Comparison of ENCODE assay signal across 9 mouse cellular contexts in the genomic region with DNA sequence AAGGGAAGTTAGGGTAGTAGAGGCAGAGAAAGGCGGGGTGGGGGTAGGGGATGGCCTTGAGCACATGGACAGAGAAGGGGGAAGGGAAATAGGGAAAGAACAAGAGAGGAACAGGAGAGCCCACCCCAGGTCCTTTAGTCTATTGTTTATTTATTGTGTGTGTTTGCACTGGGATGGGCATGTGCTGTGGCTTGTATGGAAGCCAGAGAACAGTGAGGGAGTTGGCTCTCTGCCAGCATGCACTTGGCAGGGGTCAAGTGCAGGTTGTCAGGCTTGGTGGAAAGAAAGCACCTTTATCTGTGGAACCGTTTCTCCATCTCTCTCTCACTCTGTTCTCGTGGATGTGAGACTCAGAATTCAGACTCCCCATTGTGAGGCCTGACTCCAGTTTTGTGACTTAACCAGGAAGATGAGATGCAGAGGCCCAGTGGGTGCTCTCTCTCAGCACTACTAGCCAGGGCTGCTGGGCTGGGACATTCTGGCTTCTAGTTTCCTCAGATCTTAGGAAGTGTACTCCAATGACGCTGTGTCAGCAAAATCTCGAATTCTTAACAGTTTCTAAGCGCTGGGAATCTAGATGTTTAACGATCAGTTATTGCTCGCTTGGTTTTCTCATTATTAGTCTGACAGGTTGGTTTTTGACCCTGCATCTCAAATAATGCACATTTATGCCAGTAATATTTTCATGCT. TPM values are rescaled to one million over a fixed set of nuclear protein-coding genes. Genes with fewer than 3 reads are reported as not detected.
DNase-seq lines count a peak whose midpoint lies in the region; ATAC-seq and TF ChIP-seq lines count a peak whose summit lies in the region.
"Had no signal": no experiment of that assay in that cellular context is flagged by ENCODE, and none has a peak within 500 bp of the region (broad histone marks: within the 10 kb centered on the region; RNA-seq: fewer than 3 reads in every experiment).

No protein-coding gene starts in this region.

- 42% methylated on average over 8 of the region's 8 CpGs for WGBS in heart, embryonic 14.5 days
- WGBS in liver, embryonic 16.5 days (ENCODE audit: insufficient replicate concordance): 56% methylated on average over 8 of the region's 8 CpGs
- WGBS in stomach, embryonic 15.5 days: 46% methylated on average over 8 of the region's 8 CpGs

- no peak overlapping the region for H3K27ac ChIP-seq in ES-E14 (ENCODE audit: insufficient read depth, low read depth, low read length, poor library complexity, severe bottlenecking)
- 0 out of 4 replicates have a peak overlapping the region, but pooled peaks of 1 of the 2 experiments have one; percentile 9 for H3K27ac ChIP-seq in heart, embryonic 14.5 days (replicated peaks in 1 of 2; ENCODE audit: control insufficient read depth in 1 of 2, insufficient read depth in 1 of 2, low read depth in 2 of 2, low read length in 2 of 2)
- H3K27ac ChIP-seq in liver, embryonic 16.5 days (ENCODE audit: low read length): peak overlapping the region; percentile 23; the same call in 1 of the 2 replicates
- peak overlapping the region; percentile 62 for H3K27ac ChIP-seq in stomach, embryonic 15.5 days

- in situ Hi-C loops in ES-E14 (cut with MboI; ENCODE audit: low sequenced_read_pairs in 2 of 2, unreplicated experiment in 2 of 2): no loop called here

- intact Hi-C loops in heart, postnatal 25 days (cut with DNase I): no loop called here

- H3K36me3 ChIP-seq in ES-E14 (ENCODE audit: control insufficient read depth, insufficient read depth, low read length, poor library complexity, severe bottlenecking): no peaks in the 10 kb centered on the region; the same call in 1 of the 2 replicates
- no peaks in the 10 kb centered on the region for H3K36me3 ChIP-seq in heart, embryonic 14.5 days (ENCODE audit: control insufficient read depth, insufficient read depth, low read length)
- no peaks in the 10 kb centered on the region for H3K36me3 ChIP-seq in liver, embryonic 16.5 days (ENCODE audit: control insufficient read depth, insufficient read depth)
- no peaks in the 10 kb centered on the region for H3K36me3 ChIP-seq in stomach, embryonic 15.5 days

- H3K27me3 ChIP-seq in heart, embryonic 14.5 days (ENCODE audit: control insufficient read depth, insufficient read depth, low read length): no peaks in the 10 kb centered on the region
- no peaks in the 10 kb centered on the region for H3K27me3 ChIP-seq in liver, embryonic 16.5 days (ENCODE audit: control insufficient read depth, insufficient read depth, low read depth, low read length)
- no peaks in the 10 kb centered on the region for H3K27me3 ChIP-seq in stomach, embryonic 15.5 days (replicated peaks)
- H3K27me3 ChIP-seq: Patski had no signal

- H3K4me2 ChIP-seq in heart, embryonic 14.5 days (ENCODE audit: low read length): no peak overlapping the region
- no peak overlapping the region for H3K4me2 ChIP-seq in liver, embryonic 16.5 days (ENCODE audit: low read depth, low read length)
- H3K4me2 ChIP-seq in stomach, embryonic 15.5 days: no peak overlapping the region

- peak; percentile 28; the same call in 1 of the 2 replicates for ATAC-seq in heart, embryonic 14.5 days (ENCODE audit: insufficient number of reproducible peaks, insufficient read depth, low FRiP score, low read depth)
- ATAC-seq in liver, embryonic 16.5 days (ENCODE audit: low read depth): peak; percentile 67
- peak; percentile 71 for ATAC-seq in stomach, embryonic 15.5 days (ENCODE audit: insufficient read depth, low FRiP score, low read depth)
- ATAC-seq: Patski had no signal

- H3K9me3 ChIP-seq in ES-E14 (ENCODE audit: control insufficient read depth, insufficient read depth, low read depth, low read length): no peaks in the 10 kb centered on the region
- no peaks in the 10 kb centered on the region for H3K9me3 ChIP-seq in heart, embryonic 14.5 days (ENCODE audit: control insufficient read depth, low read length)
- no peaks in the 10 kb centered on the region for H3K9me3 ChIP-seq in liver, embryonic 16.5 days (replicated peaks; ENCODE audit: control insufficient read depth, low read length)
- no peaks in the 10 kb centered on the region for H3K9me3 ChIP-seq in stomach, embryonic 15.5 days

- H3K9ac ChIP-seq in ES-E14 (ENCODE audit: insufficient read depth, low read depth, low read length, poor library complexity, severe bottlenecking): no peak overlapping the region
- no peak overlapping the region for H3K9ac ChIP-seq in heart, embryonic 14.5 days (ENCODE audit: low read length)
- no peak overlapping the region for H3K9ac ChIP-seq in liver, embryonic 16.5 days (ENCODE audit: low read depth, low read length)
- H3K9ac ChIP-seq in stomach, embryonic 15.5 days: no peak overlapping the region

- peak; percentile 37 to 59 for DNase-seq in heart, adult 18-20 months
- DNase-seq in heart, postnatal 25 days (ENCODE audit: low spot score): no peak
- no peak for DNase-seq in ES-E14 (ENCODE audit: low read depth, low spot score)
- no peak for DNase-seq in layer of hippocampus, adult 9-10 months (ENCODE audit: low spot score)
- DNase-seq in B cell, adult 2 months: no peak

- H3K4me3 ChIP-seq in ES-E14 (ENCODE audit: insufficient read depth in 1 of 2, low read depth in 1 of 2, low read length in 2 of 2, poor library complexity in 1 of 2, severe bottlenecking in 1 of 2): no peak overlapping the region
- no peak overlapping the region for H3K4me3 ChIP-seq in heart, embryonic 14.5 days (ENCODE audit: control insufficient read depth in 1 of 2, insufficient read depth in 1 of 2, low read depth in 1 of 2, low read length in 2 of 2)
- H3K4me3 ChIP-seq in liver, embryonic 16.5 days (ENCODE audit: low read depth, low read length): no peak overlapping the region
- no peak overlapping the region for H3K4me3 ChIP-seq in stomach, embryonic 15.5 days (replicated peaks)

- peaks cover 0 to 7% of the 10 kb centered on the region in 2 experiments; a peak in 1 of 4 replicates for H3K4me1 ChIP-seq in ES-E14 (ENCODE audit: control insufficient read depth in 2 of 2, insufficient read depth in 2 of 2, low read length in 2 of 2, poor library complexity in 1 of 2)
- peaks cover 36 to 55% of the 10 kb centered on the region in 2 experiments for H3K4me1 ChIP-seq in heart, embryonic 14.5 days (ENCODE audit: control insufficient read depth in 2 of 2, insufficient read depth in 2 of 2, low read length in 2 of 2)
- peaks cover 19% of the 10 kb centered on the region for H3K4me1 ChIP-seq in liver, embryonic 16.5 days (ENCODE audit: control insufficient read depth, low read depth, low read length)
- H3K4me1 ChIP-seq in stomach, embryonic 15.5 days: peaks cover 32% of the 10 kb centered on the region

TF ChIP-seq in ES-E14, 5 proteins besides CTCF, POLR2A, EP300 and RAD21:
- TF ChIP-seq HCFC1 (IDR thresholded peaks at IDR 0.05; ENCODE audit: borderline replicate concordance, insufficient read depth, low read length): no peak
- TF ChIP-seq MAFK (IDR thresholded peaks at IDR 0.05; ENCODE audit: insufficient read depth, low read depth, low read length): peak; percentile 86
- TF ChIP-seq ZNF384 (IDR thresholded peaks at IDR 0.05; ENCODE audit: low read depth, low read length): no peak
- TF ChIP-seq CHD2 (IDR thresholded peaks at IDR 0.05; ENCODE audit: low read depth, low read length): no peak
- TF ChIP-seq ZC3H11A (IDR thresholded peaks at IDR 0.05; ENCODE audit: borderline replicate concordance, low read depth, low read length): no peak

RNA-seq across cellular contexts. Expression of a gene that starts 36.2 kb away (rescaled TPM):
- 10 to 100 TPM; 19.1 to 24.0 TPM for total RNA-seq in heart, adult 18-20 months (2021)
- total RNA-seq in heart, postnatal 25 days (2021): 10 to 100 TPM; 22.4 to 23.1 TPM
- total RNA-seq in ES-E14 (2012; rRNA removed): 6.4 and 8.7 TPM in 2 replicates
- 2.1 and 2.8 TPM in 2 replicates for polyA plus RNA-seq in heart, embryonic 14.5 days (2014; fragmentation: Nextera tagmentation; extraction: Ambion mirVana)
- polyA plus RNA-seq in liver, embryonic 16.5 days (2015; fragmentation: Nextera tagmentation; extraction: Ambion mirVana): 0.83 and 1.2 TPM in 2 replicates
- polyA plus RNA-seq in stomach, embryonic 15.5 days (2015; fragmentation: Nextera tagmentation; extraction: Ambion mirVana): 4.1 and 4.9 TPM in 2 replicates

Comparison
In these comparisons a context has a peak if more than half of its experiments do, and no peak if none do; other contexts are left out.
1. DNase-seq: peak in heart, adult 18-20 months (2 of 2); none in heart, postnatal 25 days (single experiment), ES-E14 (single experiment), layer of hippocampus, adult 9-10 months (single experiment) and B cell, adult 2 months (0 of 2).
2. Peak in every context shown above with its lines, with median percentiles within 50 percentile points of each other: ATAC-seq.